Mouse (Mus musculus) forebrain, embryonic 12.5 days (tissue): ENCODE data around the gene Hoxa7. TPM values are rescaled to one million over a fixed set of nuclear protein-coding genes. Genes with fewer than 3 reads are reported as not detected.
A peak's percentile ranks its signal among the peaks of the same experiment; 100 is the strongest.

Source experiments
- ATAC-seq: fragments of 200-750 bp; cut with Nextera tagmentation; 2 replicates; pipeline ENCODE4 v1.8.0; 2017; ENCODE audit warnings: moderate TSS enrichment; ENCODE audit not compliant: low FRiP score
- H3K27ac ChIP-seq: fragments of 300-500 bp; sonication (generic); 2 replicates; pipeline ENCODE4 v1.5.1; 2016; ENCODE audit warnings: mild to moderate bottlenecking
- H3K27me3 ChIP-seq: fragments of 300-500 bp; sonication (generic); 2 replicates; pipeline ENCODE4 v1.6.1; 2016; ENCODE audit warnings: mild to moderate bottlenecking
- H3K36me3 ChIP-seq: fragments of 300-500 bp; sonication (generic); replicated peaks from 2 replicates; pipeline ENCODE4 v1.6.1; 2016; ENCODE audit warnings: mild to moderate bottlenecking
- H3K4me1 ChIP-seq: fragments of 300-500 bp; sonication (generic); 2 replicates; pipeline ENCODE4 v1.6.1; 2016
- H3K4me2 ChIP-seq: fragments of 300-500 bp; sonication (generic); 2 replicates; pipeline ENCODE4 v1.6.1; 2016; ENCODE audit warnings: mild to moderate bottlenecking, moderate library complexity
- H3K4me3 ChIP-seq: fragments of 300-500 bp; sonication (generic); replicated peaks from 2 replicates; pipeline ENCODE4 v1.5.1; 2016; ENCODE audit warnings: mild to moderate bottlenecking
- H3K9ac ChIP-seq: fragments of 300-500 bp; sonication (generic); 2 replicates; pipeline ENCODE4 v1.6.1; 2016; ENCODE audit warnings: mild to moderate bottlenecking
- H3K9me3 ChIP-seq: fragments of 300-500 bp; sonication (generic); 2 replicates; pipeline ENCODE4 v1.6.1; 2016
- WGBS: fragments of 180-500 bp; shearing (Covaris S2); methylation state at CpG from one replicate; pipeline ENCODE4 v1.1.7; 2016; 5-methylcytosine and 5-hydroxymethylcytosine counted together
- polyA plus RNA-seq: library from polyadenylated mRNA; unstranded; fragments of >200 nt; fragmentation: Nextera tagmentation; extraction: Ambion mirVana; gene quantifications from 2 replicates; pipeline ENCODE4 v1.2.1, GENCODE M21; 2016

Hoxa7 gene
- polyA plus RNA-seq, 1 experiment from 2014 or later = not detected

- peaks cover 6% of the 10 kb centered on the region; the same call in 1 of the 2 replicates for H3K4me1 ChIP-seq
- no peaks in the 10 kb centered on the region for H3K9me3 ChIP-seq
- WGBS = 6% methylated on average over 4 of the region's 4 CpGs
- peaks cover 92% of the 10 kb centered on the region for H3K27me3 ChIP-seq
- no peak overlapping the region for H3K4me3 ChIP-seq
- no peak overlapping the region for H3K27ac ChIP-seq
- H3K9ac ChIP-seq = no peak overlapping the region
- H3K36me3 ChIP-seq = no peaks in the 10 kb centered on the region
- ATAC-seq = no peak
- H3K4me2 ChIP-seq = no peak overlapping the region
Measured at GRCm38 (mm10) chr6:52242801-52243332, 21.2 kb upstream of the Hoxa7 start.

GRCm38 (mm10) chr6:52241001-52241621 lies 19.5 kb upstream of the Hoxa7 start:
- H3K9me3 ChIP-seq = no peaks in the 10 kb centered on the region
- H3K4me2 ChIP-seq = no peak overlapping the region
- H3K36me3 ChIP-seq = no peaks in the 10 kb centered on the region
- H3K27ac ChIP-seq = no peak overlapping the region
- H3K27me3 ChIP-seq = peaks cover 94% of the 10 kb centered on the region
- H3K9ac ChIP-seq = no peak overlapping the region
- ATAC-seq = no peak
- WGBS = 3% methylated on average over 9 of the region's 9 CpGs
- H3K4me3 ChIP-seq = no peak overlapping the region
- peaks cover 6% of the 10 kb centered on the region; the same call in 1 of the 2 replicates for H3K4me1 ChIP-seq

DNA sequence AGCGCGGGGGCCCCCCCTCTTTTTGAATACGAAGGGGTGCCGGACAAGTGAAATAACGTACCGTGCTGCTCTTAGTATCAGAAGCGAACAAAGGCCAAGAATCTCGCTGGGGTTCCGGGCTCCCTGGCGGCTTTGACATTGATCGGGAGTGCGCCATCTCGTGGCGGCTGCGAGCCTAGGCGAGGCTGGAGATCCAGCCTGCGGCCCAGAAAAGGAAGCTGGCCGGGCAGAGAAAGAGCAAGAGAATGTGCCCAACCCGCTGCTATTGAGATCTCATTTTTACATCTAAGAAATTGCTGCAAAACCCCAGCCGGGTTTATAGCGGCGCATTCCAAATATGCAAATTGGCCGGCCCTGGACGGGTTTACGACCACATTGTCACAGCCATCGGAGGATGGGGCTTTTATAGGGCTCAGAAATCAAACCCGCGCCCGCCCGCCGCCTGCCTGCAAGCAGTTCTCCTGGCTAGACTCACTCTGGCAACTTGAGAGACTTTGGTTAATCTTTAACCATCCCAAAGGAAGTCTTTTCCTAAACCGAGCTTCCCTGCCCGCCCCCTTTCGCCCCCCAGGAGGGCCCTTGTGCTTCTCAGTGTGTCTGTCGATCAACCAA lies 18.8 kb upstream of the Hoxa7 start, which contains the start of gene Hoxa10:
Gene Hoxa10 (minus strand): TSS at position 466 of the 612 bp plus-strand sequence.
- 0 out of 2 replicates have a peak within 1 kb of the TSS, but pooled peaks have one; percentile 10 for H3K4me2 ChIP-seq
- no peak within 1 kb of the TSS for H3K9ac ChIP-seq
- no peak for ATAC-seq
- no peaks in the 10 kb centered on the region for H3K36me3 ChIP-seq
- no peaks in the 10 kb centered on the region for H3K9me3 ChIP-seq
- peaks cover 94% of the 10 kb centered on the region for H3K27me3 ChIP-seq
- H3K27ac ChIP-seq = no peak within 1 kb of the TSS
- 2% methylated on average over 35 of the region's 35 CpGs for WGBS
- H3K4me1 ChIP-seq = peaks cover 6% of the 10 kb centered on the region; the same call in 1 of the 2 replicates
- peak within 1 kb of the TSS; percentile 13; the same call in 1 of the 2 replicates for H3K4me3 ChIP-seq

- no peak for ATAC-seq
- 1% methylated on average over 30 of the region's 30 CpGs for WGBS
- H3K4me1 ChIP-seq = 0 out of 2 replicates have a peak, but pooled peaks cover 4% of the 10 kb centered on the region
- peak overlapping the region; percentile 13; the same call in 1 of the 2 replicates for H3K4me3 ChIP-seq
- 0 out of 2 replicates have a peak overlapping the region, but pooled peaks have one; percentile 10 for H3K4me2 ChIP-seq
- H3K27ac ChIP-seq = no peak overlapping the region
- no peaks in the 10 kb centered on the region for H3K9me3 ChIP-seq
- no peak overlapping the region for H3K9ac ChIP-seq
- no peaks in the 10 kb centered on the region for H3K36me3 ChIP-seq
- peaks cover 94% of the 10 kb centered on the region for H3K27me3 ChIP-seq
Measured at GRCm38 (mm10) chr6:52239625-52240388, 18.2 kb upstream of the Hoxa7 start.

GRCm38 (mm10) chr6:52238976-52239375 lies 17.3 kb upstream of the Hoxa7 start:
- Histone ChIP-seq H3K9me3 (no peaks in the 10 kb centered on the region), H3K4me3 (no peak overlapping the region), H3K4me1 (0 out of 2 replicates have a peak, but pooled peaks cover 4% of the 10 kb centered on the region), H3K27ac (no peak overlapping the region), H3K27me3 (peaks cover 94% of the 10 kb centered on the region), H3K36me3 (no peaks in the 10 kb centered on the region), H3K9ac (no peak overlapping the region), H3K4me2 (no peak overlapping the region)
- no peak for ATAC-seq
- WGBS = 1% methylated on average over 7 of the region's 7 CpGs

DNA sequence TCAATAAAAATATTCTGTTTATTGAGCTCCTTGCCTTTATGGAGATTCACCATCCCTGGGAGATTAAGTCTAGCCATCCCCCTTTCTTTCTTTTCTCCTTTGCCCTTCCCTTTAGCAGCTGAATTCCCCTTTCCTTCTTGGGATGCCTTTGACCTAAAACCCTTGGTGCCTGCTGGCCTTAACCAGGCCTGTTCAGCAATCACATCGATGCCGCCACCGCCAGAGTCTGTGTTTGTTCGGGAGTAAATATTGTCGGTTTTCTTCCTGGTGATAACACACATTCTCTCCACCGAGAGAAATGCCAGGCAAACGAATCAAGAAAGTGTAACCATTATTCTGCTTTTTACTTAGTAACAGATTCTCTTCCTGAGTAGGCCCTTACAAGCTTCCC lies 16.5 kb upstream of the Hoxa7 start:
- no peak overlapping the region for H3K9ac ChIP-seq
- no peak overlapping the region for H3K4me2 ChIP-seq
- no peak overlapping the region for H3K27ac ChIP-seq
- H3K36me3 ChIP-seq = no peaks in the 10 kb centered on the region
- peaks cover 94% of the 10 kb centered on the region for H3K27me3 ChIP-seq
- ATAC-seq = no peak
- whole genome bisulfite sequencing = 2% methylated on average over 7 of the region's 7 CpGs
- H3K9me3 ChIP-seq = no peaks in the 10 kb centered on the region
- H3K4me3 ChIP-seq = no peak overlapping the region
- H3K4me1 ChIP-seq = 0 out of 2 replicates have a peak, but pooled peaks cover 4% of the 10 kb centered on the region

GRCm38 (mm10) chr6:52237346-52238154 lies 15.9 kb upstream of the Hoxa7 start:
- H3K9ac ChIP-seq = no peak overlapping the region
- no peak for ATAC-seq
- no peak overlapping the region for H3K27ac ChIP-seq
- no peak overlapping the region for H3K4me3 ChIP-seq
- H3K4me1 ChIP-seq = 0 out of 2 replicates have a peak, but pooled peaks cover 4% of the 10 kb centered on the region
- H3K27me3 ChIP-seq = peaks cover 94% of the 10 kb centered on the region
- no peaks in the 10 kb centered on the region for H3K9me3 ChIP-seq
- 9% methylated on average over 10 of the region's 10 CpGs for WGBS
- H3K4me2 ChIP-seq = no peak overlapping the region
- no peaks in the 10 kb centered on the region for H3K36me3 ChIP-seq

- no peak for ATAC-seq
- WGBS = 11% methylated on average over 3 of the region's 3 CpGs
- H3K4me3 ChIP-seq = no peak overlapping the region
Measured at GRCm38 (mm10) chr6:52236806-52237205, 15.2 kb upstream of the Hoxa7 start.

GRCm38 (mm10) chr6:52235866-52236265 lies 14.2 kb upstream of the Hoxa7 start:
- Histone ChIP-seq H3K4me1 (0 out of 2 replicates have a peak, but pooled peaks cover 4% of the 10 kb centered on the region), H3K27ac (no peak overlapping the region), H3K36me3 (no peaks in the 10 kb centered on the region), H3K4me3 (no peak overlapping the region), H3K9ac (no peak overlapping the region), H3K27me3 (peaks cover 90% of the 10 kb centered on the region), H3K4me2 (no peak overlapping the region), H3K9me3 (no peaks in the 10 kb centered on the region)
- ATAC-seq = no peak
- 18% methylated on average over 6 of the region's 6 CpGs for WGBS

More at GRCm38 (mm10) chr6:52236806-52237205, 15.2 kb upstream of the Hoxa7 start:
- Histone ChIP-seq H3K9me3 (no peaks in the 10 kb centered on the region), H3K9ac (no peak overlapping the region), H3K27ac (no peak overlapping the region), H3K4me2 (no peak overlapping the region), H3K36me3 (no peaks in the 10 kb centered on the region), H3K27me3 (peaks cover 94% of the 10 kb centered on the region), H3K4me1 (0 out of 2 replicates have a peak, but pooled peaks cover 4% of the 10 kb centered on the region)

- WGBS = 37% methylated on average over 9 of the region's 9 CpGs
- Histone ChIP-seq H3K4me2 (no peak overlapping the region), H3K4me3 (no peak overlapping the region), H3K4me1 (0 out of 2 replicates have a peak, but pooled peaks cover 3% of the 10 kb centered on the region), H3K9ac (no peak overlapping the region), H3K27me3 (peaks cover 90% of the 10 kb centered on the region), H3K36me3 (no peaks in the 10 kb centered on the region), H3K27ac (no peak overlapping the region), H3K9me3 (no peaks in the 10 kb centered on the region)
- no peak for ATAC-seq
Measured at GRCm38 (mm10) chr6:52235267-52235666, 13.6 kb upstream of the Hoxa7 start.

DNA sequence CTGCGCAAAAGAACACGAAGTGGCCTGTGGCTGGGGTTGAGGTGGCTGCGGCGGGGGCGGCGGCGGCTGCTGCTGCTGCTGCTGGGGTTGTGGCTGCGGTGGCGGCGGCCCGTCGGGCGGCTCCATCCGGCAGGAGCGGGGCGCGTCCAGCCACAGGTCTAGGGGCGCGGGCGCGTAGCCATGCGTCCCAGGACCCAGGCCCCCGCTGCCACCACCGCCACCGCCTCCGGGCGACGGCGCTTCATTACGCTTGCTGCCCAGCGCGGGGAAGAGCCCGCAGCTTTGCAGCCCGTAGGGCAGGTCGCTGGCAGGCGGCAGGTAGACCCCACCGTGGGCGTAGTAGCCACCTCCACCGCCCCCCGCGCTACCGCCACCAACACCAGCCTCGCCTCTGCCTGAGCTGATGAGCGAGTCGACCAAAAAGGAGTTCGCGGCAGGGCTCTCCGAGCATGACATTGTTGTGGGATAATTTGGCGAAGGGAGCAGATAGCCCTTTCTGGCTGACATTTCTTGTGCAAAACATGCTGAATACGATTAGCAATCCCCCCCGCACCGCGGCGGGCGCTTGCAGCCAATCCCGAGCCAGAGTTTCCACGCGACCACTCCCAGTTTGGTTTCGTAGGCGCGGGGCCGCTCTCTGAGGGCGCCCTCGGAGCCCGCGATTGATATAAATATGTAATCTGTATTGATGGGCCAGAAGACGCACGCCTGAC lies 12.9 kb upstream of the Hoxa7 start:
- no peak overlapping the region for H3K9ac ChIP-seq
- H3K27me3 ChIP-seq = peaks cover 90% of the 10 kb centered on the region
- WGBS = 1% methylated on average over 65 of the region's 68 CpGs
- no peaks in the 10 kb centered on the region for H3K4me1 ChIP-seq
- ATAC-seq = no peak
- H3K36me3 ChIP-seq = no peaks in the 10 kb centered on the region
- H3K4me2 ChIP-seq = no peak overlapping the region
- H3K27ac ChIP-seq = no peak overlapping the region
- no peak overlapping the region for H3K4me3 ChIP-seq
- H3K9me3 ChIP-seq = no peaks in the 10 kb centered on the region
